Mouse (Mus musculus) olfactory bulb, adult 2 months (tissue): ENCODE measurements around the gene Ccnl1.

Experiments
- CTCF ChIP-seq: fragments of 200-500 bp; IDR thresholded peaks from 2 replicates; pipeline ENCODE4 v1.5.1; 2012; ENCODE audit warnings: low read depth, mild to moderate bottlenecking, low read length, moderate library complexity; ENCODE audit not compliant: insufficient read depth
- POLR2A ChIP-seq: fragments of 200-500 bp; IDR thresholded peaks from 2 replicates; pipeline ENCODE4 v1.6.1; 2012; ENCODE audit warnings: mild to moderate bottlenecking, low read depth, low read length, moderate library complexity; ENCODE audit not compliant: insufficient read depth

- TF ChIP-seq CTCF = no peak
- no peak for TF ChIP-seq POLR2A
Observed at GRCm38 (mm10) chr3:65969196-65969595, 11.1 kb upstream of the Ccnl1 start.
